Mouse (Mus musculus): ENCODE measurements around the gene Kpna3. TPM values are rescaled to one million over a fixed set of nuclear protein-coding genes. Genes with fewer than 3 reads are reported as not detected.

Kpna3 gene
- polyA plus RNA-seq, 1 experiment from 2014 or later = 89.5 TPM

DNA sequence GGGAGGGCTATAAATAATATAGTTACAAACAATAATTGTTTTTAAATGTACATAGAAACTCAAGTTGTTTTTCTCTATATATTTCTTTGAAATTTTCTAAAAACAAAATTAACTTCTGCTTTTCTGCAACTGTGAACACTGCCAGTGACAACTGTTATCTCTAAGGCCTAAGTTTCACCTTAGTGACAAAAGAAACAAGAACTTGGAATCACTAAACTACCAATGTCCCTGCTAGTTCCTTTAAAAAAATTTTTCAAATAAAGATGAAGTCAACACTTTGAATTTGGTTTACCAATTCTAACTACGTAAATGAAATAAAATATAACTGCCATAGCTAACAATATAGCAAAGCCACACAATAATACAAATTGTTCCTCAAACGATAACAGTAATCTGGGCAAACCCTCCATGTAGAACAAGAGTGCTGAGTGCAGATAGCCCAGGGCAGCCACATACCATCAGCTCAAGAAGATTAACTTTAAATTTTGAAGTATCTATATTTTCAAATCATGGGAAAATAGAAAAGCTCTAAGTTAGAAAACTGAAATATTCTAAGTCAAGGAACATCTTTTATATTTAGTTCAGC, 14.5 kb downstream of the Kpna3 start:
- ATAC-seq (ENCODE audit: low FRiP score) = no peak
- Histone ChIP-seq H3K9ac (no peak overlapping the region), H3K4me1 (peaks cover 6% of the 10 kb centered on the region; the same call in 1 of the 2 replicates), H3K4me3 (replicated peaks) (no peak overlapping the region), H3K27ac (no peak overlapping the region), H3K9me3 (no peaks in the 10 kb centered on the region), H3K27me3 (no peaks in the 10 kb centered on the region), H3K36me3 (replicated peaks) (no peaks in the 10 kb centered on the region), H3K4me2 (no peak overlapping the region)
- WGBS = 90% methylated on average over 2 of the region's 2 CpGs

DNA sequence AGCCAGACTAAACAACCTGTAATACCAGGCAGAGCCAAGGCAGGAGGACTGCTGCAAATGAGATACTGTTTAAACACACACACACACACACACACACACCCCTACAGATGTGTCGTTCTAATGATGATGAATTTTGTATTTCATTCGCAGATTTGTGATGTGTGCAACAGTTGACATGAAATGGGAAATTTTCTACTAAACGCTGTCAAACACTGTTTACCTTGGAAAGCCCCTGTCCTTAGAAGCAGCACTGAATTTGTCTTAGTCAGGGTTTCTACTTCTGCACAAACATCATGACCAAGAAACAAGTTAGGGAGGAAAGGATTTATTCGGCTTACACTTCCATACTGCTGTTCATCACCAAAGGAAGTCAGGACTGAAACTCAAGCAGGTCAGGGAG, 24.0 kb downstream of the Kpna3 start:
- H3K4me3 ChIP-seq (replicated peaks) = no peak overlapping the region
- no peaks in the 10 kb centered on the region for H3K27me3 ChIP-seq
- H3K9me3 ChIP-seq = no peaks in the 10 kb centered on the region
- no peak overlapping the region for H3K9ac ChIP-seq
- H3K4me2 ChIP-seq = no peak overlapping the region
- no peak overlapping the region for H3K27ac ChIP-seq
- peaks cover 15% of the 10 kb centered on the region for H3K4me1 ChIP-seq
- no peaks in the 10 kb centered on the region for H3K36me3 ChIP-seq (replicated peaks)
- ATAC-seq (ENCODE audit: low FRiP score) = no peak
- 90% methylated on average over 4 of the region's 4 CpGs for WGBS

DNA sequence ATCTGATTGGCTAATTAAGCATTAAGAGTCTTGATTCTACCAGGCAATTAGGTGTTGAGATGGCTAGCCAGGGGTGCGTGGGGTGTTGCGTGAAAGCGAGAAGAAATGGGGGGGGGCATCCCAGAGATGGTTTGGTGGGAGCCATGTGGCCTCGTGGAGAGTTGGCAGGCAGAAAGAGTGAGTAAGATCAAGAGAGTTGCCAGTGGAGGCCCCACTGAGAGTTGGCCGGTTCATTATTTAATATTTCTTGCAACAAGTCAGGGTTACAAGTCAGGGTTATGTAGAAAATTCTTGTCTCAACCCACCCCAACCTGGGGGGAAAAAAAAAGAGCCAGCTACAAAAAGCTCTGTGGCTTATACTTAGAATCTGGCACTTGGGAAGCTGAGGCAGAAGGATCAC, 24.4 kb downstream of the Kpna3 start:
- 76% methylated on average over 5 of the region's 5 CpGs for WGBS

DNA sequence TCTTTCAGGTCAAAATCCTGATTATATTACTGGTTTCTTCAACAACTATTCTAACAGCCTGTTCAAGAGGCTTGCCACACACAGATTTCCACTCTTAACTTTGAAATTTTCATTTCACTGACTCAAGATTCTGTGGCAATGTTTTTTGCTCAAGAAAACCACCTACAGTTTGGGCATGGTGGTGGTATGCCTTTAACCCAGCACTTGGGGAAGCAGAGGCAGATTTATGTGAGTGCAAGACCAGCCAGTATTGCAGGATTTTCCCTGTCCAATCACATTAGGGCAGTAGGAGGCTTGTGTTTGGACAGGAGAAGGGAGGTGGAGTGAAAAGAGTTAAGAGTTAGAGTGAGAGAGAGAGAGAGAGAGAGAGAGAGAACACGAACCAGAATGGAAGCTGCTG, 24.9 kb downstream of the Kpna3 start:
- no peaks in the 10 kb centered on the region for H3K36me3 ChIP-seq (replicated peaks)
- H3K4me1 ChIP-seq = peaks cover 15% of the 10 kb centered on the region
- no peak overlapping the region for H3K4me3 ChIP-seq (replicated peaks)
- no peak for ATAC-seq (ENCODE audit: low FRiP score)
- H3K27me3 ChIP-seq = no peaks in the 10 kb centered on the region
- H3K9me3 ChIP-seq = no peaks in the 10 kb centered on the region
- WGBS = 36% methylated on average over 1 of the region's 1 CpGs
- H3K4me2 ChIP-seq = no peak overlapping the region
- no peak overlapping the region for H3K27ac ChIP-seq
- no peak overlapping the region for H3K9ac ChIP-seq

More for the DNA sequence above, 24.4 kb downstream of the Kpna3 start:
- peaks cover 15% of the 10 kb centered on the region for H3K4me1 ChIP-seq
- no peaks in the 10 kb centered on the region for H3K27me3 ChIP-seq
- no peak overlapping the region for H3K4me2 ChIP-seq
- no peak overlapping the region for H3K9ac ChIP-seq
- no peak for ATAC-seq (ENCODE audit: low FRiP score)
- no peak overlapping the region for H3K4me3 ChIP-seq (replicated peaks)
- H3K27ac ChIP-seq = no peak overlapping the region
- no peaks in the 10 kb centered on the region for H3K36me3 ChIP-seq (replicated peaks)
- H3K9me3 ChIP-seq = no peaks in the 10 kb centered on the region

DNA sequence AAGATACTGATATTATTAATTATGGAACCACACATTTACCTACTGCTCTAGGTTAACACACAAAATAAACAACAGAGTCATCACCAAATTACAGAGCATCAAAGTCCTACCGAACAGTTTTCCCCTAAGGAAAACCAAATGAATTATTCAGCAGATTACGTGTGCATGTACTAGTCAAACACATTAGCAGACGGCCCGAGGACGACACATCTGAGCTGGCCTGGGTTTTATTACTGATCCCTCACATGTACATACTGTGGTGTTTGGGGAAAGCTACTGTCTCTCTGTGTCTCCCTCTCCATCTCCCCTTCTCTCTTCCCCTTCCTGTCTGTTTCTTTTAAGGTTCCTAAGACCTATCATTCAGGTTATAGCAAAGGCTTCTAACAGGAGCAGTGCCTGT, 25.5 kb downstream of the Kpna3 start:
- H3K9me3 ChIP-seq = no peaks in the 10 kb centered on the region
- WGBS = 42% methylated on average over 5 of the region's 5 CpGs
- H3K4me1 ChIP-seq = peaks cover 15% of the 10 kb centered on the region
- no peaks in the 10 kb centered on the region for H3K36me3 ChIP-seq (replicated peaks)
- ATAC-seq (ENCODE audit: low FRiP score) = no peak
- no peak overlapping the region for H3K27ac ChIP-seq
- H3K4me3 ChIP-seq (replicated peaks) = no peak overlapping the region
- H3K27me3 ChIP-seq = no peaks in the 10 kb centered on the region
- H3K4me2 ChIP-seq = no peak overlapping the region
- H3K9ac ChIP-seq = no peak overlapping the region

DNA sequence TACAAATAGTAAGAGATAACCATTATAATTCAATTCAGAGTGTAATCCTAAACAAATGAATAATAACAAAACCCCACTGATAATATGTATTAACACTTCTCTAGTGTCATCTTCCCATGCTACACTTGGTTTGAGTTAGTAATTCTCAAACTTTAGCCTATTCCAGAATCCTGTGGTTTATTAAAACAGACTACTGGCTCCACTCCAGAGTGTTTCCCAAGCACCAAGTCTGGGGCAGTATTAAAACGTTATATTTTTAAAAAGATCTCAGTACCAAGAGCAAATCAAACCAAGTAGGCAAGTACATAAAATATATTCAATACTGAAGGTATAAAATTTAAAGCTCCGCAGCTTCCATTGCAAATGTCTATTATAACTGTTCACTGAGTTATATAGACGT, 26.0 kb downstream of the Kpna3 start:
- WGBS = 79% methylated on average over 3 of the region's 3 CpGs

DNA sequence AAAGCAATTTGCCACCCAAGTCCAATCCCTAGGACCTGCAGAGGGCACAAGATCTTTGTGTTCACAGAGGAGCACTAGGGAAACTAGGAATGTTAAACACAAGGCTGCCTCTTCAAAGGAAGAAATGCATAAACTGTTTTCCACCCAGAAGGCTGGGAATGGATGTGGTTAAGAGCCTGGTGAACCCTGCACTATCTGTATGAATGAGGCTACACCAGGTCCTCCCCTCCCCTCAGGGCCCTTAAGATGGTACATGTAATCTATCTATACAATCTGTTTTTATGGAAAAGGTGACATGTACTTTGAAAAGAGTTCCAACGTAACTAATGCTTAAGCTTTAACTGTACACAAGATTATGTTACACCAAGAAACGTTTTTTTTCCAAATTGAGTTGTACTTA, 29.7 kb downstream of the Kpna3 start:
- 88% methylated on average over 2 of the region's 2 CpGs for WGBS
- H3K9me3 ChIP-seq = no peaks in the 10 kb centered on the region
- no peak overlapping the region for H3K27ac ChIP-seq
- H3K27me3 ChIP-seq = no peaks in the 10 kb centered on the region
- ATAC-seq (ENCODE audit: low FRiP score) = no peak
- H3K4me1 ChIP-seq = peaks cover 9% of the 10 kb centered on the region
- H3K4me3 ChIP-seq (replicated peaks) = no peak overlapping the region
- no peak overlapping the region for H3K9ac ChIP-seq
- no peak overlapping the region for H3K4me2 ChIP-seq
- H3K36me3 ChIP-seq (replicated peaks) = no peaks in the 10 kb centered on the region

More for the DNA sequence above, 26.0 kb downstream of the Kpna3 start:
- Histone ChIP-seq H3K27ac (no peak overlapping the region), H3K9me3 (no peaks in the 10 kb centered on the region), H3K4me3 (replicated peaks) (no peak overlapping the region), H3K9ac (no peak overlapping the region), H3K27me3 (no peaks in the 10 kb centered on the region), H3K36me3 (replicated peaks) (no peaks in the 10 kb centered on the region), H3K4me1 (peaks cover 15% of the 10 kb centered on the region), H3K4me2 (no peak overlapping the region)
- no peak for ATAC-seq (ENCODE audit: low FRiP score)

DNA sequence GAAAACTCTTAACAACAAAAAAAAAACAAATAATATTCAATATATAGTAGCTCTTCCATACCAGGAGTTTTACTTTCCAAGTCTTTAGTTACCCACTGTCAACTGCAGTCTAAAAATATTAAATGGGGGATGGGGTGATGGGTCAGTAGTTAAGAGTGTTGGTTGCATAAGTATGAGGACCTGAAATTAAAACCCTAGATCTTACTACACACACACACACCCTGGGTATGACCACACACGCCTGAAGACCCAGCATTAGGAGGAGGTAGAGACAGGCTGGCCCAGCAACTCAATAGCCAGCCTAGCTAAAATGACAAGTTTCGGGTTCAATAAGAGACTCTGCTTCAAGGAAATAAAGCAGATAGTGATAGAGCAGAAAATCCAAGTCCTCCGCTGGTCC, 32.6 kb downstream of the Kpna3 start:
- ATAC-seq (ENCODE audit: low FRiP score) = no peak

DNA sequence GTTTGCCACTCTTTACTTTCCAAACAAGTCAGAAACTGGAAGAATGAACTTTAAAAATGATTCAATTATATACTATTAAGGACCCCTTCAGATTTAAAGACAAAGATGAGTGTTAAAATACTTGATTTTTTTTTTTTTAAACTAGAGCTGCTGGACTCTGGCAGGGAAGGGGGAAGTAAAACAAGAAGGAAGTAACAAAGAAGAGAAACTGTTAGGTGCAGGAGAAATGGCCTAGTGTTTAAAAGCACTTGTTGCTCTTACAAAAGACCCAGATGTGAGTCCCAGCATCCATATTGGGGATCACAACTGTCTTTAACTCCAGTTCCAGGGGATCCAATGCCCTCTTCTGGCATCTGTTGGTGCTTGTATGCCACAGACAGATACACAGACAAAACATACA, 33.9 kb downstream of the Kpna3 start:
- H3K9me3 ChIP-seq = no peaks in the 10 kb centered on the region
- ATAC-seq (ENCODE audit: low FRiP score) = no peak
- no peak overlapping the region for H3K4me2 ChIP-seq
- no peaks in the 10 kb centered on the region for H3K27me3 ChIP-seq
- H3K9ac ChIP-seq = no peak overlapping the region
- no peak overlapping the region for H3K27ac ChIP-seq
- H3K36me3 ChIP-seq (replicated peaks) = peaks cover 9% of the 10 kb centered on the region
- H3K4me3 ChIP-seq (replicated peaks) = no peak overlapping the region
- H3K4me1 ChIP-seq = no peaks in the 10 kb centered on the region

More for the DNA sequence above, 32.6 kb downstream of the Kpna3 start:
- no peak overlapping the region for H3K27ac ChIP-seq
- WGBS = 98% methylated on average over 3 of the region's 3 CpGs
- H3K36me3 ChIP-seq (replicated peaks) = peaks cover 2% of the 10 kb centered on the region
- H3K4me1 ChIP-seq = no peaks in the 10 kb centered on the region
- no peak overlapping the region for H3K9ac ChIP-seq
- H3K4me2 ChIP-seq = no peak overlapping the region
- H3K9me3 ChIP-seq = no peaks in the 10 kb centered on the region
- H3K27me3 ChIP-seq = no peaks in the 10 kb centered on the region
- H3K4me3 ChIP-seq (replicated peaks) = no peak overlapping the region

DNA sequence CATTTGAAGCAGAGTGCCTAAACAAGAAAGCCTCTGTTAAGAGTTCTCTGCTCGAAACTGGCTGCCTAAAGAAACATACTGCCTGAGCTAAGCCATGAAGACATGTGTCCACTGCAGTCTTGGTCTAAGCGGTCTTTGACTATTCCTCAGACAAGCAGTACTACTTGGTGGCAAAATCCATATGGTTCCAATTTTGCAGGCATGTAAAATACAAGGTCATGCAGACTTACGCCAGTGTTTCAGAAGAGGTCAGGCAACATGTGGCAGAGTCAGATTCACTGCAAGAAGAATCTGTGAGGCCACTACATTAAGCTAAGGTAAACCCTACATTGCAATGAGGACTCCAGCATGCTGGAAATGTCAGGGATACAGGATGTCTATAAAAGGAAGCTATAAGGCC, 34.7 kb downstream of the Kpna3 start:
- H3K36me3 ChIP-seq (replicated peaks) = peaks cover 13% of the 10 kb centered on the region
- H3K4me1 ChIP-seq = no peaks in the 10 kb centered on the region
- H3K4me3 ChIP-seq (replicated peaks) = no peak overlapping the region
- no peaks in the 10 kb centered on the region for H3K27me3 ChIP-seq
- no peaks in the 10 kb centered on the region for H3K9me3 ChIP-seq
- WGBS = 87% methylated on average over 3 of the region's 3 CpGs
- no peak overlapping the region for H3K9ac ChIP-seq
- H3K27ac ChIP-seq = no peak overlapping the region
- H3K4me2 ChIP-seq = no peak overlapping the region
- no peak for ATAC-seq (ENCODE audit: low FRiP score)

DNA sequence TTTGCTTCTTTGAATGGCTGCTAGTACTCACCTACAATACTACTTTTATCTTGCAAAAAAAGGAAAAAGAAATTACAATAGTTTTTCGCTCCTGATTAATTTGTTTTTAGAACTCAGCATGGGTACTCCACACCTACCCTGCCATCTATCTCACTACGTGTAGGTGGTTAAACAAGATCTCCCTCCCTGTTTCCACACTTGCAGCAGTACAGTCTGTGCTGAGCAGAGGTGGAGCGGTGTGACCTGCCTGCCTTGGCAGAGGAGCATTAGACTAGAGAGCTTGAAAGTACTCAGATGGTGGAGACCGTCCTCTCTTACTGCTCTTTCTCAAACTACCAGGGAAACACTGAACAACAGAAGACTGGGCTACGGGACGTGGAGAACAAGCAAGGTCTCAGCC, 44.9 kb downstream of the Kpna3 start:
- no peaks in the 10 kb centered on the region for H3K4me1 ChIP-seq
- no peak overlapping the region for H3K27ac ChIP-seq
- no peak for ATAC-seq (ENCODE audit: low FRiP score)
- no peaks in the 10 kb centered on the region for H3K27me3 ChIP-seq
- no peak overlapping the region for H3K4me2 ChIP-seq
- WGBS = 83% methylated on average over 6 of the region's 6 CpGs
- no peak overlapping the region for H3K9ac ChIP-seq
- no peak overlapping the region for H3K4me3 ChIP-seq (replicated peaks)
- no peaks in the 10 kb centered on the region for H3K9me3 ChIP-seq
- peaks cover 31% of the 10 kb centered on the region for H3K36me3 ChIP-seq (replicated peaks)

DNA sequence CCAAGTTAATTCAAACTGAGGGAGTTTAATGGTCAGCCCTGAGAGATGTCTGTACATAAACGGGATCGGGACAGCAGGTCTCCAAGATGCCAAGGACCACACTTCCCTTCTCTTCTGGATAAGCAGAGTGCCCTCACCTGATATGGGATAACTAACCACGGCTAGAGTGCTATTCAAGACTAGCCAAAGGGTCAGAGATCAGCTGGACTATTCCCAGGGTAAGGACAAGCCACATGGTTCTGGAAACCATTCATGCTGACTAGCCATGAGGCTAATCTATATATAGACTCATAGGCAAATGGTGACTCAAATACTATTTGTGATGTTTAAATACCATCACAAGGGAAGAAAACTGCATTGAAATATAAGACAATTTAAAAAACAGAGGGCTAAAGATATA, 49.1 kb downstream of the Kpna3 start:
- H3K27me3 ChIP-seq = no peaks in the 10 kb centered on the region
- H3K9me3 ChIP-seq = no peaks in the 10 kb centered on the region
- no peaks in the 10 kb centered on the region for H3K4me1 ChIP-seq
- H3K36me3 ChIP-seq (replicated peaks) = peaks cover 26% of the 10 kb centered on the region
- H3K27ac ChIP-seq = no peak overlapping the region
- no peak overlapping the region for H3K4me2 ChIP-seq
- no peak overlapping the region for H3K9ac ChIP-seq
- WGBS = 92% methylated on average over 3 of the region's 3 CpGs
- ATAC-seq (ENCODE audit: low FRiP score) = no peak
- H3K4me3 ChIP-seq (replicated peaks) = no peak overlapping the region

DNA sequence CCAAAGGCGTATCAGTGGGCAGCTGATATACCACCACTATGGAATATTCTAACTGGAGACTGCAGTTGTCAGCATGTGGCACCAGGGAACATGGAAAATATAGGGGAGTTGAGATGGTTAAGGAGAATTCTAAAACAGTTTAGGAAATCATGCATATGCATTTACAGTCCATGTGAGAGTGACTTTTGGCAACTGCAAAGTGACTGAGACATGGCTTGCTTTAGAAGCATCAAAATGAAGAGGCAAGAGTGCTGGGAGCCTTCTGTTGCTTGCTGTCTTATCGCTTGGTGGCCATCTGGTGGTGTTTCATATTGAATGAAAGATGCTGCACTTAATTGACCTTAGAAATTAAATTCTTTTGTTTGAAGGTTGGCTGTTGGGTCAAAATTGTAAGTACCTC, 72.4 kb downstream of the Kpna3 start:
- no peak for ATAC-seq (ENCODE audit: low FRiP score)
- H3K27ac ChIP-seq = no peak overlapping the region
- no peak overlapping the region for H3K4me3 ChIP-seq (replicated peaks)
- H3K9ac ChIP-seq = no peak overlapping the region
- no peaks in the 10 kb centered on the region for H3K27me3 ChIP-seq
- H3K36me3 ChIP-seq (replicated peaks) = peaks cover 38% of the 10 kb centered on the region
- no peak overlapping the region for H3K4me2 ChIP-seq
- 93% methylated on average over 2 of the region's 2 CpGs for WGBS
- H3K4me1 ChIP-seq = no peaks in the 10 kb centered on the region
- H3K9me3 ChIP-seq = no peaks in the 10 kb centered on the region
